Mouse (Mus musculus): ENCODE measurements at regions not wholly inside any gene's neighbourhood (a gene's known extent, or its start where the extent isn't known, plus 50 kb on each side); places are given as distances from the start of the nearest gene placed in this dataset.

DNA sequence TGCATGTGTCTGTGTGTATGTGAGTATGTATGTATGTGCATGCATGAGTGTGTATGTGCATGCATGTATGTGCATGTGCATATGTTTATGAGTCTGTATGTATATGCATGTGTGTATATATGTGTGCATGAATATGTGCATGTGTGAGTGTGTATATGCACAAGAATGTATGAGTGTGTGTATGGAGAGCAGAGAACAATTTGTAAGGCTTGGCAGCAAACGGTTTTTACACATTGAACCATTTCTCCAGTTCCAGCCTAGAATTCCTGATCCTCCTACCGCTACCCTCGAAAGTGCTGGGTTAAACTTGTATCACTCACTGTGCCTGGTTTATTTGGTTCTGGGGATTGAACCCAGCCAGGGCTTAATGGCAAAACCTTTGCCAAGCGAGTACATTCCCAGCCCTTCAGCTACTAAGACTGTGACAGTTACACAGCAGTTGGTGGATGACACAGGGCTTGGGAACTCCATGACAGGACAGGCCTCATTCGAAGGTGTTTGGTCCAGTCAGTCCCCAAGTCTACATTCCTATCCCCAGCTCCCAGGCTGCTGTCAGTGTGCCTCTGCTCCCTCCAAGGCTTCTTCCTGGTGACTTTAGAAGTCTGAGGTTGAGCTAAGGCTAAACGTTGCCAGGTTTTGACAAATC is 65.1 kb downstream of the Zfp36l2 start:
- TF ChIP-seq POLR2A (IDR thresholded peaks at IDR 0.05; ENCODE audit: insufficient read length, low read depth) (no peak), MAX (IDR thresholded peaks at IDR 0.05; ENCODE audit: low read depth) (no peak), SRF (IDR thresholded peaks at IDR 0.05; ENCODE audit: control insufficient read depth, insufficient read length, low read depth) (no peak), CEBPB (IDR thresholded peaks at IDR 0.05; ENCODE audit: insufficient read depth, poor library complexity, severe bottlenecking) (no peak), MYOD1 (IDR thresholded peaks at IDR 0.05; ENCODE audit: control insufficient read depth in 1 of 3, insufficient read length in 2 of 3, low read depth in 2 of 3) (no peak), USF1 (IDR thresholded peaks at IDR 0.05; ENCODE audit: low read depth) (no peak), E2F4 (IDR thresholded peaks at IDR 0.05; ENCODE audit: insufficient read depth) (no peak), MYOG (IDR thresholded peaks at IDR 0.05; ENCODE audit: control insufficient read depth in 1 of 3, insufficient read depth in 1 of 3, insufficient read length in 2 of 3, low read depth in 2 of 3) (no peak), REST (IDR thresholded peaks at IDR 0.05; ENCODE audit: insufficient read depth, insufficient read length) (no peak), TCF3 (IDR thresholded peaks at IDR 0.05; ENCODE audit: insufficient read length, low read depth) (no peak), POLR2AphosphoS2 (IDR thresholded peaks at IDR 0.05; ENCODE audit: insufficient read length, low read depth) (no peak)
